Mouse (Mus musculus): ENCODE measurements around the gene Crybg1.

DNA sequence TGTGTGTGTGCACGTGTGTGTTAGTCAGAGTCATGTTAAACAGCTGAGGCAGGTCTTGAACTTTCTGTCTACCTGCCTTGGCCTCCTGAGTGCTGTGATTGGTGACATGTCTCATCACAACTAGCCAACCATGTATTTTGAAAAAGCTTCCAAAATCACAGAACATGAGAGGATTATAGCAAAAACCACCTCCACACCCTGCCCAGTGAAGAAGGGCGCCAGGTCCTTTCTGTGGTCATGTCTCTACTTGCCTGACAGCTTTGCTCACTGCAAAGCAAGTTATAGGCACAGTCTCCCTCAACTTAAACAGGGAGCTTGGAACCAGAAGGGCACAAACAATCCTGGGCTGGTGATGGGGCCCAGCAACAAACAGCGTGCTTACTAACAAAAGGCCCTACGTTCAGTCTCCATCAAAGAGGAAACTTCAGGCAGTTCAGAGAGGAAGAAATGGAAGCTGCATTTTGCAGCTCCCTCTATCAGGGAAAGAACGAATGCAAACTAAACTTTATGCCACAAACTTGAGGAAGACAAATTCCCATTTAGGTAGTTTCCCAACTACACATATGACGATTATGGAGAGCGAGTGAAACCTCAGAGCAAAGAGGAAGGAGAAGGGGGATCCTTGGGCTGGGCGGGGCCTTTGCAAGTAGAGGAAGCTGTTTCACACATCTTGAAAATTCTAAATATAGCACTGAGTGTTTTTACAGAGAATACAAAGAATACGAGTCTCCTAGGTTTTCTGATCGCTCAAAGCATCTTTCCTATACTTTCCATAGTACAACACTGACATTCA, 152.6 kb downstream of the Crybg1 start:
- TF ChIP-seq CTCF (IDR thresholded peaks at IDR 0.05; ENCODE audit: low read depth) (no peak), EP300 (IDR thresholded peaks at IDR 0.05; ENCODE audit: low read depth) (no peak)
